Mouse (Mus musculus) forebrain, postnatal 0 days (tissue): ENCODE measurements around the gene Vwa2. TPM values are rescaled to one million over a fixed set of nuclear protein-coding genes. Genes with fewer than 3 reads are reported as not detected.
A peak's percentile ranks its signal among the peaks of the same experiment; 100 is the strongest.

Experiments used
- ATAC-seq: fragments of 200-750 bp; cut with Nextera tagmentation; 2 replicates; pipeline ENCODE4 v1.8.0; 2017; ENCODE audit warnings: mild to moderate bottlenecking, moderate library complexity
- DNase-seq: peaks from one replicate; pipeline ENCODE4 v3.0.0-alpha.2; 2015
- H3K27ac ChIP-seq: fragments of 300-500 bp; sonication (generic); 2 replicates; pipeline ENCODE4 v1.5.1; 2014; ENCODE audit warnings: low read depth, mild to moderate bottlenecking, antibody characterized with exemption, low read length, moderate library complexity, mixed read lengths
- H3K27me3 ChIP-seq: fragments of 300-500 bp; sonication (generic); 2 replicates; pipeline ENCODE4 v1.6.1; 2014; ENCODE audit warnings: mild to moderate bottlenecking, low read length, mixed read lengths; ENCODE audit not compliant: insufficient read depth
- H3K36me3 ChIP-seq: fragments of 300-500 bp; sonication (generic); 2 replicates; pipeline ENCODE4 v1.6.1; 2014; ENCODE audit warnings: mild to moderate bottlenecking, moderate library complexity; ENCODE audit not compliant: insufficient read depth
- H3K4me1 ChIP-seq: fragments of 300-500 bp; sonication (generic); 2 replicates; pipeline ENCODE4 v1.6.1; 2014; ENCODE audit warnings: antibody characterized with exemption; ENCODE audit not compliant: insufficient read depth
- H3K4me2 ChIP-seq: fragments of 300-500 bp; sonication (generic); 2 replicates; pipeline ENCODE4 v1.6.1; 2014; ENCODE audit warnings: low read depth, mild to moderate bottlenecking, moderate library complexity
- H3K4me3 ChIP-seq: fragments of 300-500 bp; sonication (generic); 2 replicates; pipeline ENCODE4 v1.5.1; 2014; ENCODE audit warnings: low read depth, low read length, mixed read lengths
- H3K9ac ChIP-seq: fragments of 300-500 bp; sonication (generic); 2 replicates; pipeline ENCODE4 v1.6.1; 2014; ENCODE audit warnings: mild to moderate bottlenecking
- H3K9me3 ChIP-seq: fragments of 300-500 bp; sonication (generic); 2 replicates; pipeline ENCODE4 v1.6.1; 2016; ENCODE audit warnings: low read length
- CTCF ChIP-seq: sonication (generic); IDR thresholded peaks from 2 replicates; pipeline ENCODE4 v1.5.1; 2016; ENCODE audit warnings: antibody characterized with exemption, control low read depth, low read depth
- WGBS: fragments of 180-500 bp; shearing (Covaris S2); extraction: QIAGEN DNeasy Blood & Tissue Kit; methylation state at CpG from one replicate; pipeline ENCODE4 v1.1.7; 2014; 5-methylcytosine and 5-hydroxymethylcytosine counted together
- polyA plus RNA-seq: library from polyadenylated mRNA; unstranded; fragments of >200 nt; fragmentation: Nextera tagmentation; extraction: Ambion mirVana; gene quantifications from 2 replicates; pipeline ENCODE4 v1.2.1, GENCODE M21; 2015
- total RNA-seq: library from RNA; depleted of rRNA; stranded (reverse); fragments of >200 nt; gene quantifications from 2 replicates; pipeline ENCODE4 v1.2.3, GENCODE M21; 2014; rRNA removed

Gene Vwa2
- total RNA-seq: 0.62 and 1.1 TPM in 2 replicates
- 0.31 and 0.33 TPM in 2 replicates for polyA plus RNA-seq

DNA sequence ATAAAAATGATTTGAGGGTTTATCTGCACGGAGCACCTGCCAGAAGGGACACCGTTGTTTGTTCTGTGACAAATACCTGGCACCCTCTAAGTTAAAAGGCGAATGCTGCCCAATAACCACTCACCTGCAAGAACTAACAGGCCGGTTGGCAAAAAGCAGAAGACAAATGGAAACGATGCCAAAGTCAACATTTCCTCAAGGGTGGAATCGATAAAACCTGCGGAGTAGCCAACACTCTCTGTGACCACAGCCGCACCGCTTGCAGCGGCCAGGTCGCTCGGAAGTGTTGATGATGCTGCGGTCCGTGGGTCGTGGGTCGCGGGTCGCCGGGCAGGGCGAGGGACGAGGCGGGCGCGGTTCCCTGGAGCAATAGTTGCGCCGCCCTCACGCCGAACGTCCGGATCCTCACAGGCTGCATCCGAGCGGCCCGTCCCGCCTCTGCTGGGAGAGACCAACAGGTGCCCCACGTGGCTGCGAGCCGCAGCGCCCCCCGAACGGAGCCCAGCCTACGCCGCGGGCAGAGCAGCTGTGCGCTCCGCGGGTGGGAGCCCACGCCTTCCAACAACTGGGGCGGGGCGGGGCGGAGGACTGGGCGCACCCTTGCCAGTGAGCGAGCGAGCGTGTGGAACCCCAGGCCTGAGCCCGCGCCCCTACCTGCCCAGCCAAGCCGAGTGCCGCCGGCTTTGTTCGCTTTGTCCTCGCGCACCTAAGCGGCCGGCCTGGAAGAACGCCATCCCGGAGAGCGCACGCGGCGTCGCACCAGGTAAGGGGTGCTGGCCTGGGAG is at the start of gene Vwa2:
Vwa2 (plus strand) TSS at position 434 of the 785 bp plus-strand sequence.
- 2% methylated on average over 71 of the region's 71 CpGs for WGBS
- peaks cover 33% of the 10 kb centered on the region for H3K27me3 ChIP-seq
- 0 out of 2 replicates have a peak, but pooled peaks have one; percentile 5 for TF ChIP-seq CTCF

DNA sequence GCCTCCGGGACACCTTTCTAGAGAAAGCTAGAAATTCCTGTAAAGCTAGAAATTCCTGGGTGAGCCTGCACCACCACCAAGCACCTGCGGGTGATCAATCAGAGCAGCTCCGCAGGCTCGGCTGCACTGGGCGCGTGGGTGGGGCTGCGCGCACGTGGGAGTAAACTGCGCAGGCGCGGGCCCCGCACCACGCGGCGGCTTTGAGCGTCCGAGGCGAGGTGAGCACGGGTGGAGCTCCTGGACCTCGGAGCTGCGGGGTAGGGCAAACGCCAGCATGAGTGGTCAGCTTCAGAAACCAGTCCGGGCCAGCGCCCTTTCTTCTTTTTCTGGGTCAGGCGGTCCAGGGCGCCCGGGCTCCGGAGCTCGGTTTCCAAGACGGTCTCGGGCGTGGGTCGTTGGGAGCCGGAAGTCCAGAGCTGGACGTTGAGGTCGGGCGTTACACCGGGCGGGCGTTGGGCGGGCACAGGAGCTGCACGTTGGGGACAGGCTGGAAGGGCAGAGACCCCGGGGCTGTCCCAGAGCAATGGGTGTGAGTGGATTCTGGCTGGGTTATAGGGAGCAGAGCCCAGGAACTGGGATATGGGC is 47.9 kb upstream of the Vwa2 start, which contains the start of gene Tdrd1:
Tdrd1 (plus strand) TSS at position 163 of the 585 bp plus-strand sequence.
- WGBS: 70% methylated on average over 44 of the region's 44 CpGs
- no peak within 1 kb of the TSS for H3K4me3 ChIP-seq

More for the DNA sequence above, at the start of gene Vwa2:
- Histone ChIP-seq H3K36me3 (no peaks in the 10 kb centered on the region), H3K4me1 (0 out of 2 replicates have a peak, but pooled peaks cover 9% of the 10 kb centered on the region), H3K4me3 (peak within 1 kb of the TSS; percentile 47), H3K4me2 (peak within 1 kb of the TSS; percentile 98), H3K9ac (peak within 1 kb of the TSS; percentile 37), H3K9me3 (no peaks in the 10 kb centered on the region), H3K27ac (no peak within 1 kb of the TSS)
- DNase-seq: peak; percentile 18
- ATAC-seq: peak; percentile 62; the same call in 1 of the 2 replicates

DNA sequence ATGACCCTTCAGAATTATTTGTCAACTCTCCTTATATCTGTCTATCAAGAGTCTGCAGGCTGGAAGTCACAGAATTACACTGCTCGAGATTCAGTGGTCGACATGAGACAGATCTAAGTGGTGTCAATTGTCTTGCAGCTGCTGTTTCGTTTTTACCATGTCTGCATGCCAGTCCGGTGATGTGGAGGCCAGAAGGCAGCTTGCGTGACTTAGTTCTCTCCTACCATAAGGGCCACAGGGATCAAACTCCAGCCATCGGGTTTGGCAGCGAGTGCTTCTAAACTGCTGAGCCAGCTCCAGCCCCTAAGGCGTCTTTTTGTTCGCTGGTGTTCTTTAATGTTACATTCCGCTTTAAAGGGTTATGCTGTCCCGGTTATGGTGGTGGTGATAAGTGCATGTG is 45.7 kb upstream of the Vwa2 start:
- no peaks in the 10 kb centered on the region for H3K9me3 ChIP-seq
- no peak for TF ChIP-seq CTCF
- no peak overlapping the region for H3K27ac ChIP-seq
- ATAC-seq (no peak), DNase-seq (no peak)
- H3K27me3 ChIP-seq: no peaks in the 10 kb centered on the region
- H3K4me2 ChIP-seq: no peak overlapping the region
- no peaks in the 10 kb centered on the region for H3K4me1 ChIP-seq
- WGBS: 85% methylated on average over 11 of the region's 11 CpGs
- no peak overlapping the region for H3K4me3 ChIP-seq
- no peaks in the 10 kb centered on the region for H3K36me3 ChIP-seq
- H3K9ac ChIP-seq: no peak overlapping the region

More for the DNA sequence above, 47.9 kb upstream of the Vwa2 start, which contains the start of gene Tdrd1:
- DNase-seq (peak; percentile 16), ATAC-seq (no peak)
- H3K27ac ChIP-seq: no peak within 1 kb of the TSS
- peaks cover 7% of the 10 kb centered on the region for H3K4me1 ChIP-seq
- peak within 1 kb of the TSS; percentile 21; the same call in 1 of the 2 replicates for H3K4me2 ChIP-seq
- no peak for TF ChIP-seq CTCF
- no peaks in the 10 kb centered on the region for H3K9me3 ChIP-seq
- H3K9ac ChIP-seq: no peak within 1 kb of the TSS
- H3K36me3 ChIP-seq: no peaks in the 10 kb centered on the region
- H3K27me3 ChIP-seq: no peaks in the 10 kb centered on the region

DNA sequence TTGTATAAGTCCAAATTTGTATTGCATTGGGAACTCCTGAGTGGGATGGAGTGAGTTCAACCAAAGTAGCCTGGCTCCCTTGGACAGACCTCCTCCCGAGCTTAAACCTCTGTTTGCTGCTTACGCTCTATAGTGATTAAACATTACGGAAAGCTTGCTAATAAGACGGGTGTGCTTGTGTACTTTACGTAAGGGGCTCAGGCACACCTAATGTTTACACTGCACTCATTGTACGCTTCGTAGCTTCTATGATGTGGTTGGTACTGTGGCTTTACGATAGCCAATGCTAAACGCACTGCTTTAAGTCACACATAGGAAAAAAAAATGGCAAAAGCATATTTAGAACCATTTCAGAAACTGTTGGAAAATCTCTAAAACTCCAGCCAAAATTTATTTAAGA is 44.8 kb upstream of the Vwa2 start:
- 86% methylated on average over 9 of the region's 9 CpGs for WGBS
- H3K4me2 ChIP-seq: no peak overlapping the region
- no peak overlapping the region for H3K9ac ChIP-seq
- TF ChIP-seq CTCF: no peak
- H3K27me3 ChIP-seq: no peaks in the 10 kb centered on the region
- no peaks in the 10 kb centered on the region for H3K9me3 ChIP-seq
- no peak overlapping the region for H3K27ac ChIP-seq
- no peaks in the 10 kb centered on the region for H3K4me1 ChIP-seq
- no peak for DNase-seq
- H3K36me3 ChIP-seq: no peaks in the 10 kb centered on the region
- no peak for ATAC-seq
- H3K4me3 ChIP-seq: no peak overlapping the region

DNA sequence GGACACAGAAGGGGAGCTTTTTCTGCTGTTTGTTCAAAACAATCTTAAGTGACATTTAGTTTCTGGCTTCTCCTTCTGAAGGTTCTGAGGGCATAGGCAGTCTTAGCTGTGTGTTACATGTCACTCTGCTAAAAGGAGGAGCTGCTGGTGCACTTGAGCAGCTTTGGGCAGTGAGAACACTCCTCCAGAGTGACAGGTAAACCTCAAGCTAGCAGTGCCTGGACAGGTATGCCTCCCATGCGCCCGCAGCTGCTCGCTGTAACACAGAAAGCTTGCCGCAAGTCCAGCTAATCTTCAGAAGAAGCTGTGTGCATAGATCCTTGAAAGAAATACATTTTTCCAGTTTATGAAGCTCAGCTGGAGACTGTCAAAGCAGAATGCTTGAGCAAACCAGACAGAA is 43.9 kb upstream of the Vwa2 start:
- Histone ChIP-seq H3K36me3 (no peaks in the 10 kb centered on the region), H3K4me3 (no peak overlapping the region), H3K27me3 (no peaks in the 10 kb centered on the region), H3K9ac (no peak overlapping the region), H3K4me2 (no peak overlapping the region), H3K9me3 (no peaks in the 10 kb centered on the region), H3K4me1 (no peaks in the 10 kb centered on the region), H3K27ac (no peak overlapping the region)
- WGBS: 87% methylated on average over 4 of the region's 4 CpGs
- ATAC-seq (no peak), DNase-seq (no peak)
- no peak for TF ChIP-seq CTCF

DNA sequence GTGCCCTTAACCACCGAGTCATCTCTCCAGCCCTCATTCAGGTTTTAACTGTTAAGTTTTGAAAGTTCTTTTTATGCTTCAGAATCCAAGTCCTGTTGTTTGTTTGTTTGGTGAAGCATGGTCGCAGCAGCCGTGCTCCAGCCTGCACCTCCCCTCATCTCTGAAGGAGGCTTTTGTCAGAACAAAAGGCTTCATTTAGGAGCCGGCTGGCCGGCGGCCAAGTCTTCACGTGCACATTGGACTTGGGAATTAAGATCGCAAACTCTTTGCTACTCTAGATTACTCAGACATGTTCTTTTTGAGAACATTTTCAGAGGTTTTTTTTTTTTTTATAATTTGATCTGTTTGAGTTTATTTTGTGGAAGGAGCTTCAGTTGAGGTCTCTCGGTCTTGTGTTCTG is 38.7 kb upstream of the Vwa2 start:
- peak; percentile 59 for DNase-seq
- WGBS: 15% methylated on average over 9 of the region's 9 CpGs
- H3K27ac ChIP-seq: no peak overlapping the region

More for the DNA sequence above, 38.7 kb upstream of the Vwa2 start:
- no peak for TF ChIP-seq CTCF
- H3K9ac ChIP-seq: no peak overlapping the region
- H3K9me3 ChIP-seq: no peaks in the 10 kb centered on the region
- H3K4me1 ChIP-seq: no peaks in the 10 kb centered on the region
- H3K4me2 ChIP-seq: no peak overlapping the region
- no peak overlapping the region for H3K4me3 ChIP-seq
- ATAC-seq: no peak
- no peaks in the 10 kb centered on the region for H3K36me3 ChIP-seq
- H3K27me3 ChIP-seq: no peaks in the 10 kb centered on the region
